Mouse (Mus musculus): ENCODE measurements around the gene Fhad1. TPM values are rescaled to one million over a fixed set of nuclear protein-coding genes. Genes with fewer than 3 reads are reported as not detected.
"Not testable (repeated sequence)": the region's sequence is repeated elsewhere in the genome, so short reads cannot be mapped to it uniquely, and the experiment has no call there.

The Fhad1 gene
- total RNA-seq, 2 experiments from 2014 or later: 0.83 TPM; not detected in 1

DNA sequence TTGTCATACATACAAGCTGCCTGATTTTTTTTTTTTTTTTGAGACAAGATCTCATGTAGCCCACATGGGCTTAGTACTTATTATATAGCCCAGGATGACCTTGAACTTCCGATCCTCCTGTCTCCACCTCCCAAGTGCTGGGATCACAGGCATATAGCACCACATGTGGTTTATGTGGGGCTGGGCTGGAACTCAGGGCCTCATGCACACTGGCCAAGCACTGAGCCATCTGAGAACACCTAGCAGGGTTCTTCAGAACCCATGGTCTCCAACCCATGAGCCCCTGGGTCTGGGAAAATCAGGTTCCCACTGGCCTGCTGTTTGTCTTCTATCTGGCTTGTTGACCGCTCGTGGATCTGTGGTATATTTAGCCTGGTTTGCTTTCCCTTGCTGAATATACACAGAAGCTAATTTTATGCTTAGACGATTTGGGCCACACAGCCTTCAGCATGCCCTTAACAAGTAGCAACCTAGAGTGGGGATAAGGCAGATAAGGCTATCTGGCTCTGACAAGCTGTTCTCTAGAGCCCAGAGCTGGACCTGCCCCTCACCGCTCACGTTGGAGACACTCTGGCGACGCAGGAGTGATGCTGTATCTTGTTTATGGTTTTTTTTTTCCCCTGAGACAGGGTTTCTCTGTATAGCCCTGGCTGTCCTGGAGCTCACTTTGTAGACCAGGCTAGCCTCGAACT is 24.9 kb upstream of the Fhad1 start:
- no peak for DNase-seq

DNA sequence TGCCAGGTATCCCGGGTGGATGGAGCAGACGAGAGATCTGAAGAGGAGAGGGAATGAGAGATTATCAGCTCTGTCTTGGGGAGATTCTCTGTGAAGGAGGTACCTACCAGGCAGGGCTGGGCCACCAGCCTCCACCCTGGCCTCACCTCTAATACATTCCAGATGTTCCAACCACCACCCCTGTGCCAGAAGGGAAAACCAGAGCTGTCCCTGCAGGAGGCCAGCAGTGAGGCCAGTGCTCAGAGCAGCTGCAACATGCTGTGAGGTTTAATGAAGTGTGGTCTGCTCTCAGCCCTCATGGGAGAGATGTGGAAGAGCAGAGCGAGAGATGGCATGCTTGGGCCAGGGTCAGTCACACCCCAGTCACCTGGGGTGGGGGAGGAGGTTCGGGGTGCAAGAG is 23.0 kb upstream of the Fhad1 start:
- DNase-seq: no peak

- no peak for DNase-seq
Observed at GRCm38 (mm10) chr4:142028533-142028932, 13.7 kb upstream of the Fhad1 start.

DNA sequence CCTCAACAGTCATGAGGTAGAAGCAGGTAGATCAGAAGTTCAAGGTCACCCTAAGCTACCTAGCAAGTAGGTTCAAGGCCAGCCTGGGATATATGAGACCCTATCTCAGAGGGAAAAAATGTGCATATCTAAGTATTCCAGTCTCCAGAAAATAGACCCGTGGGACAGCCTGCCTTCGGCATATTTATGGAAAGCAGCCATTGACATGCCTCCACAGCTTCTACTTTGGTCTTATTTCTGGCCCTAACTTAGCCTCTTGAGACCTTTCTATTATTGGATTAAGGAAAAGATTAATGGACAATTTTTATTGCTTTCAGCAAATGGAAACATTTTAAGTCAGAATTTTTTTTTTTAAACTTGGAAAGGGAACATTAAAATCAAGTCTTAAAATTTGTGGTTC is 12.1 kb upstream of the Fhad1 start:
- no peak for DNase-seq

GRCm38 (mm10) chr4:142024536-142024935 is 9.7 kb upstream of the Fhad1 start:
- no peak for DNase-seq

GRCm38 (mm10) chr4:142023166-142023565 is 8.3 kb upstream of the Fhad1 start:
- no peak for DNase-seq

DNA sequence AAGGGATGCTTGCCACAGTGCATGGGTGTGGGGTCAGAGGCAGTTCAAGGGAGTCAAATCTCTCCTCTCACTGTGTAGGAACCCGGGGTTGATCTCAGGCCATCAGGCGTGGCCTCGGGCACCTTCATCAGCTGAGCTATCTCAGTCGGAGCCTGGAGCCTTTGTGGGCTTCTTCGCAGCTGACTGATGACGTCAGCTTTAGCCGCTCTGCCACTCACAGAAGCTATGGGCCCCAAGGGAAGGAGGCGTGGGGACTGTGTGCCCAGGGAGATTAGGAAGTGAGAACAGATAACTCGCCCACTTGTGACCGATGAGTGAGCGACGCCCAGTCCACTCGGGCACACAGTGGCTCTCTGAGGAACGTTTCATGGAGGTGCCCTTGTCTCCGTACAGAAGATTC is 2.8 kb upstream of the Fhad1 start:
- DNase-seq: no peak

DNA sequence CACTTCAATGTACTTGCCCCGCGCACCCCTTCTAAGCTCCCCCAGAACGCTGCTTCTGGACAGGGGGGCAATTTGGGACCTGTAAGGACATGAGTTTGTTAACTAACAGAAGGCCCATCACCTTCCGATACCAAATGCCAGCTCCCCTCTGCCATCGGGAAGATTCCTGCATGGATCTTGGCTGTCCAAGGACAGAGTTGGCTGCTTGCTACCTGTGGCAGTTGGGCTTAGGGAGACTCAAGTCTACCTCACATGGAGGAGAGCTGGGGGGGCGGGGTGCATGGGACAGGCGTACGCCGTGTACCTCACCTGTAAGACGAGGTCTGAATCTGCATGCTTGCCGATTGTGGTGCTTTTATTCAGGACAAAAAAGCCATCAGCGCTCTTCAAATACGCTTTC is 3.6 kb downstream of the Fhad1 start:
- DNase-seq: no peak

DNA sequence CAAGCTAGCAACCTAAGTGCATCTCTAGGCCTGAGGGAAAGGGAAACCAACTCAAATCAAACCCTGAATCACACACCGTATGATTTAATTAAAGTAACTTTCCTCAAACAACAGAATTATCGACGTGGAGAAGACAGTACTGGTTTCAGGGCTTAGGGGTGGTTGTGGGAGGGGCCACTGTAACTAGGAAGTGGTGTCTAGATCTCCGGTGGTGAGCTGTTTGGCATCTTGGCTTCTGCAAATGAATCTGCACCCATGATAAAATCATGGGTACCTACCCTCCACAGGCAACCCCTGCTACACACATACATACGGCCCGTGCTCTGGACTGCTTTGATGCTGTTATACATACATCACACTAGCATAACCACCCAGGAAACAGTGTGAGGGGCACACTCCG is 4.4 kb downstream of the Fhad1 start:
- DNase-seq: no peak

GRCm38 (mm10) chr4:142008206-142008605 is 6.7 kb downstream of the Fhad1 start:
- DNase-seq: no peak

DNA sequence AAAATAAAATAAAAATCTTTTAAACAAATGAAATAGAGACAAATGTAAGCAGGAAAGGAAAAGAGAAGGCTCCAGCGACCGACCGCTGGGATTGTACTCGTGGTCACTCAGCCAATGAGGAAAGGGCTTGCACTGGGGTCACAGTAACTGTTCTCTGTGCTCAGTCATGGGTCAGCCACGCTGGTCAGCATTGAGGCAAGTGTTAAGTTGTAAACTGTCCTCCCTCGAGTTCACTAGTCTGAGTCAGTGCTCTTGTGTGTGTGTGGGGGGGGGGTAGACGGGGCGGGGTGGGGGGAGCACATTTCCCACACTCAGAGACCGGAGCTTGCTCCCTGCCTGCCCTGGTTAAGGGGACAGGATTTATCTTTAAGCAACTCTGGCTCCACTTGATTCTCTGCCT is 14.3 kb downstream of the Fhad1 start:
- no peak for DNase-seq

DNA sequence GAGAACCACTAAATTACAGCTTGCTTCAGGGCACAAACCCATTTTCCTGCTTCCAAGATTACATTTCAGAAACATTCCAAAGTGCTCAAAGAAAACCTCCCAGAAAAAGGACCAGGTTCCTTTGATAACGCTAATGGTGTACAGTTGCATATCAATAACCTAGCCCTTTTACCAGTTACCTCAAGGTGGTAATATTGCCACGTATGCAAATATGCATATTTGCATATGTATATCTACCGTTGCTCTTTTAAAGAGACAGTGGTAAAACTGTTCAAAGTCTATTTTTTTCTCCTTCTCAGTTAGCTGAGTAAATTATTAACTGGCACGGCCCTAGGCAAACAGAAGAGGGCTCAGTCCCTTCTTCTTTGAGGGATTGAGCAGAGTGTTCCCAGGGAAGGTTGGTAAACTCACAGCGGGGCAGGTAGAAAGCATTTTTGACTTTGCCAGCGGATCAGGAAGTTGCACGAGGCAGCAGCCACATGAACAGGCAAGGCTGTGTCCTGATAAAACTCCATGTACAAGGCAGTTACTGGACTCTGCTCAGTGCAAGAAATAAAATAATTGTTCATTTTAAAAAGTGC is 15.3 kb downstream of the Fhad1 start:
- no peak for DNase-seq

DNA sequence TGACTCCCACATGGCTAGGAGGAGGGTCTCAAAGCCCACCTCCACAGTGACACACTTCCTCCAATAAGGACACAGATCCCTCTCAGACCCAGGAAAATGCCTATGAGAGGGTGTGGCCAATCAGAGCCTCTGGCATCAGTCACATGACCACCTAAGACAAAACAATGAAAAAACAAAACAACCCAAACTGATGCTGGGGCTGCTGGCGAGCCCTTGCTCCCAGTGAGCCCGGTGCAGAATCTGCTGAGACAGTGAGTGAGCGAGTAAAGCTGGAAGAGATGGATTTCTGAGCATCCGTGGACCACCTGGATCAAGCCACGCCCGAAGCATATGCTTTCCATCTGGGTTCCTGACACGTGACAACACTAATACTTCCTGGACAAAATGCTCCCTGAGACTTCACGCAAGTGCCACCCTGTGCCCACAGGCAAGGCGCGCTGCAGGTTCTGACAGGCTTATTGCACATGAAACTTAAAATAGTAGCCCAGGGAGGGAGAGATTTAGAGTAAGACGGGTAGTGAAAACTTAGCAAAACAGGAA is 16.5 kb downstream of the Fhad1 start:
- DNase-seq: no peak

GRCm38 (mm10) chr4:141996880-141997279 is 18.0 kb downstream of the Fhad1 start:
- no peak for DNase-seq

DNA sequence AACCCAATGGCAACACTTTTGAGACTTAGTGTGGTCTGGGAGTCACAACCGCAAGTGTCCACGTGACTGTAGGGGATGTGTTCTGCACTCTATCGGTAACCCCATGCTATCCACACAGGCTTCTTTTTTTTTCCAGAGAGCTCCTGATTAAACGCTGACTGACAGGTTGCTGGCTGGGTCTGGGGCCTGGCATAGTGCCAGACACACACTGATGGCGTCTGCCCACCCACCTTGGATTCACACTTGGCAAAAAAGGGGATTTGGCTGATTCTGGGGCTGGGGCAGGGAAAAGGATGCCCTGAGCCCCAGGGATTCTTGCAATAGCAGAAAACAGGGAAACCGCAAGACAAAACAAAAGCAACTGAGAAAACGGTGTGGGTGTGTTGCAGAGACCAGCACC is 18.8 kb downstream of the Fhad1 start:
- DNase-seq: no peak

DNA sequence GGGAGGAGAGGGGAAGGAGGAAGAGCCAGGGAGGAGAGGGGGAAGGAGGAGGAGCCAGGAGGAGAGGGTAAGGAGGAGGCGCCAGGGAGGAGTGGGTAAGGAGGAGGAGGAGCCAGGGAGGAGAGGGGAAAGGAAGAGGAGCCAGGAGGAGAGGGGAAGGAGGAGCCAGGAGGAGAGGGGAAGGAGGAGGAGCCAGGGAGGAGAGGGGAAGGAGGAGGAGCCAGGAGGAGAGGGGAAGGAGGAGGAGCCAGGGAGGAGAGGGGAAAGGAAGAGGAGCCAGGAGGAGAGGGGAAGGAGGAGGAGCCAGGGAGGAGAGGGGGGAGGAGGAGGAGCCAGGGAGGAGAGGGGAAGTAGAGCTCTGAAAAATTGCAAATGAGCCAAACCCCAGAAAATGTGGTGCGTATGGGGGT is 20.8 kb downstream of the Fhad1 start:
- DNase-seq: not testable (repeated sequence)

DNA sequence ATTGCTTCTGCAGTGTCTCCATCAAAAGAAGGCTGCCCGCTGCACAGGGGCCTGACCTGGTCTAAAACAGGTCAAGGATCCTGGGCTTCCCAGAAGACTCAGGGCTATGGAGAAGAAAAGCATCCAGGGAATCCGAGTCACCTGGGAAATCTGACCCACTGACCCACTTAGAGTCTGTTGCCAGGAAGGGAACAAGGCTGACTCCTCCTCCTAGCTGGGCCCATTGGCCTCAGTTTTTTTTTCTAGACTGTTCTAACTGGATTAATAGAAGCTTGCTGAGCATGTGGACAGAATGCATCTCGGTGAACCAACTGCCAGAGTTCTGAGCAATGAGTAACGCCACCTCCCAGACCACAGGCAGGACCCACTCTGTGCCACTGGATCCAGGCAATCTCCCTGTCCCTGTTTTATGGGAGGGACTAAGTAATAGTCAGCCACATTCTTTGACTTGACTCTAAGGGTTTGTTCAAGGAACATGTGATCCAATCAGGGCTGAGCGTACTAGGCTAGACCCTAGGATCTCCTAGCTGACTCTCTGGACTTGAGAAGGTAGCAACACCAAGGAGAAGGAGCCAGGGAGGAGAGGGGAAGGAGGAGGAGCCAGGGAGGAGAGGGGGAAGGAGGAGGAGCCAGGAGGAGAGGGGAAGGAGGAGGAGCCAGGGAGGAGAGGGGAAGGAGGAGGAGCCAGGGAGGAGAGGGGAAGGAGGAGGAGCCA is 21.4 kb downstream of the Fhad1 start:
- no peak for DNase-seq

GRCm38 (mm10) chr4:141992530-141993204 is 22.2 kb downstream of the Fhad1 start:
- no peak for DNase-seq

- no peak for DNase-seq
Observed at GRCm38 (mm10) chr4:141988178-141988577, 26.7 kb downstream of the Fhad1 start.

GRCm38 (mm10) chr4:141983689-141984088 is 31.2 kb downstream of the Fhad1 start:
- no peak for DNase-seq

DNA sequence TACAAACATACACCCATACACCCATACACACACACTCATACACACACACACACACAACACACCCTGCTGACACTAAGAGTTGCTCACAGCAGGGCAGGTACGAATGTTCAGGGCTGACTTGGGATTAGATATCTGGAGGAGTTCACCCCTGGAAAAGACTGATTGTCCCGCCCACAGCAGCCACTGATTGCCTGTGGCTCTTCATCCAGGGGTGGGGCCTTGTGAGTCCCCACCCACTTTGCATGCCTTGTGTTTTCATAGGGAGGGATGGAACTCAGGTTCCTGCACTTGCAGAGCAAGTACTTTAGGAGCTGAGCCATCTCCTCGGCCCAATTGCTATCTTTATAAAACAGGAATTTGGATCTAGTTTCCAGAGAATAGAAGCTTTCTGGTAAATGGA is 33.4 kb downstream of the Fhad1 start:
- no peak for DNase-seq

DNA sequence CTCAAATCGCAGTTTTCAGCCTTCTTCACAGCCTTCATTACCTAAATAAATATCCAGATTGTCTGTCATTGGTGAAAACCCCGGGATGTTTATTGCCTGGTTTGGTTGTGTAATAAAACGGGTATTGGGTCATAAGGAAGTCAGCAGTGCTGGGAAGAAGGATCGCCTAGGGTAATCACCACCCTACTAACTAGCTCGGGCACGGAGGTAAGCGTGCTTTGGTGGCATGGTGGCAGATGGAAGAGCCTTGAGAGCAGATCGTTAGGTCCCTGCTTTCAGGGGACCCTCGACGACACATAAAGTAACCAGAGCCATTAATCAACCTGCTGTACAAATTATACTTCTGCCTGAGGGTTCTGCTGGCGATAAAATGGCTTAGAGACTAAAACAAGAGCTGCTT is 36.3 kb downstream of the Fhad1 start:
- no peak for DNase-seq

DNA sequence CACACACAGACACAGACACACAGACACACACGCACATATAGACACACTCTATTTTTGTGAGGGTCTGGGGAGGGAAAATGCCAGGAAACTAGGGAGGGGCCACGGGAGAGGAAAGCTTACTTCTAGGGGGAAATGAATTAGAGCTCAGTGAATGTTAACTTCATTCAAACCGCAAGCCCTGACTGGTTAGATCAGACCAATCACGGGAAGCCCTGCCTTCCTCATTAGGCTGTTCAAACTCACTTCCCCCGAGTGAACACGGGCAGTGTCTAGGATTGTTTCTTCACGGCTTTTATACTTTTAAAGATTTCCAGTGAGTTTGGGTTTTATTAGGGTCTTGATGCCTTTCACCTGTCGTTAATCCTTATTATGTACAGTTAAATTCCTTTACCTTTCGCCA is 37.5 kb downstream of the Fhad1 start:
- no peak for DNase-seq

Data from gastrocnemius, postnatal 25 days (tissue).